Mouse (Mus musculus) stomach, embryonic 15.5 days (tissue): ENCODE measurements at regions not wholly inside any gene's neighbourhood (a gene's known extent, or its start where the extent isn't known, plus 50 kb on each side); places are given as distances from the start of the nearest gene placed in this dataset.
A peak's percentile ranks its signal among the peaks of the same experiment; 100 is the strongest.

Experiments used
- ATAC-seq: fragments of 200-750 bp; cut with Nextera tagmentation; 2 replicates; pipeline ENCODE4 v1.8.0; 2017; ENCODE audit warnings: low read depth, moderate number of reproducible peaks, moderate TSS enrichment; ENCODE audit not compliant: insufficient read depth, low FRiP score
- H3K27ac ChIP-seq: fragments of 300-500 bp; sonication (generic); 2 replicates; pipeline ENCODE4 v1.5.1; 2015; ENCODE audit warnings: mild to moderate bottlenecking, inconsistent platforms
- H3K27me3 ChIP-seq: fragments of 300-500 bp; sonication (generic); replicated peaks from 2 replicates; pipeline ENCODE4 v1.6.1; 2015; ENCODE audit warnings: inconsistent platforms
- H3K36me3 ChIP-seq: fragments of 300-500 bp; sonication (generic); 2 replicates; pipeline ENCODE4 v1.6.1; 2015; ENCODE audit warnings: inconsistent platforms
- H3K4me1 ChIP-seq: fragments of 300-500 bp; sonication (generic); 2 replicates; pipeline ENCODE4 v1.6.1; 2015; ENCODE audit warnings: inconsistent platforms
- H3K4me2 ChIP-seq: fragments of 300-500 bp; sonication (generic); 2 replicates; pipeline ENCODE4 v1.6.1; 2015; ENCODE audit warnings: mild to moderate bottlenecking, inconsistent platforms
- H3K4me3 ChIP-seq: fragments of 300-500 bp; sonication (generic); replicated peaks from 2 replicates; pipeline ENCODE4 v1.5.1; 2015; ENCODE audit warnings: inconsistent platforms
- H3K9ac ChIP-seq: fragments of 300-500 bp; sonication (generic); 2 replicates; pipeline ENCODE4 v1.6.1; 2015; ENCODE audit warnings: inconsistent platforms
- H3K9me3 ChIP-seq: fragments of 300-500 bp; sonication (generic); 2 replicates; pipeline ENCODE4 v1.6.1; 2016; ENCODE audit warnings: inconsistent platforms
- WGBS: fragments of 180-500 bp; shearing (Covaris S2); methylation state at CpG from one replicate; pipeline ENCODE4 v1.1.7; 2015; 5-methylcytosine and 5-hydroxymethylcytosine counted together

DNA sequence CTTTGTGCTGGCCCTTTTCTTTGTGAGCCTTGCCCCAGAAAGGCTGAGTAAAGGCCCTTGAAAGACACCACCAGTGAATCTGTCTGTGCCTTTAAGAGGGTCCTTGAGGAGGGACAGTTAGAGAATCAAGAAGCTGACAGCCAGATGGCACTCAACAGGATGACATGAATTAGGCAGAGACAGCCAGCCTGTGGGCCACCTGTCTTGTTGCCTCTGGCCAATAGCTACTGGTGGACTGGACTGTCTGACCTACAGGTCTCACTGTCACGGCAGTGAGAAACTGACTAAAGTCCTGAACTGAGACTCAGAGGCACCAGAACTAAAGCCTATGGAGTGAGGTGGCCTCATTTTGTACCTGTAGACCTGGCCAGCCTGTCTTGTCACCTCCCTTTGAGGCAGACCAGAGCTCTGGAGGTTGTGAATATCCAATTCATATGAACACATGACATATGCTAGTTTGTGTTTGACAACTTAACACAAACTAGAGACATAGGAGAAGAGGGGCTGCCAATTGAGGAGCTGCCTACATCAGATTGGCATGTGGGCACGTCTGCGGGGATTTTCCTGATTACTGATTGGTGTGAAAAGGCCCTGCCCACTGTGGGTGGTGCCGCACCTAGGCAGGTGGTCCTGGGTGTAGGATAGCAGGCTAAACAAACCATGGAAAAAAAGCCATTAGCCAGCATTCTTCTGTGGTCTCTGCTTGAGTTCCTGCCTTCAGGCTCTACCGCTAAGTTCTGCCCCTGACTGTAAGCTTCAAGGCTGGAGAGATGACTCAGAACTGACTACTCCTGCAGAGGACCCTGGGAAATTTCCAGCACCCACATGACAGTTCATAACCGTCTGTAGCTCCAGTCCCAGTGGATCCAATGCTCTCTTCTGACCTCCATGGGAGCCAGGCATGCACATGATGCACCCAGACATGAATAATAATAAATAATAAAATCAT, 100.1 kb upstream of the Bod1 start:
- ATAC-seq, result no peak
- H3K4me1 ChIP-seq, result no peaks in the 10 kb centered on the region
- H3K4me3 ChIP-seq, result no peak overlapping the region
- WGBS, result 84% methylated on average over 6 of the region's 6 CpGs
- H3K9ac ChIP-seq, result no peak overlapping the region
- no peaks in the 10 kb centered on the region for H3K36me3 ChIP-seq
- no peak overlapping the region for H3K27ac ChIP-seq
- H3K9me3 ChIP-seq, result no peaks in the 10 kb centered on the region
- no peaks in the 10 kb centered on the region for H3K27me3 ChIP-seq
- H3K4me2 ChIP-seq, result no peak overlapping the region

DNA sequence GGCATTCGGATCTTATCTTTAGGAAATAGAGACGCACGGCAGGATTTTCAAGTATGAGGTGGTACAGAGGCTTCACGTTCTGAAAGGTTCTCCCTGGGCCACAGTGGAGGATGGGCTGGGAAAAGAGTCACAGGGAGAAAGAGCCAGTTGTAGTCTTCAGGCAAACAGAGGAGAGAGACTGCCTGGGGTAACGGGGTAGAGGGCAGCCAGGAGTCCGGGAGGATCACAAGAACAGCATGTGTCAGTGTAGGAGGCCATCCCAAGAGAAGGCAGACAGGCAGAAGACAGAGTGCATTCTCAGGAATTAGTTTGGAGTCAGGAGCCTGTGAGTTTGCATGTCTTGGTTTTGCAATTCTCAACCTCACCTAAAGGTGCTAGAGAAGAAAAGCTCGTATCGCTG, 94.5 kb upstream of the Cpeb4 start:
- Histone ChIP-seq H3K36me3 (no peaks in the 10 kb centered on the region), H3K9ac (no peak overlapping the region), H3K4me3 (no peak overlapping the region), H3K4me2 (no peak overlapping the region), H3K4me1 (no peaks in the 10 kb centered on the region), H3K27ac (no peak overlapping the region), H3K9me3 (no peaks in the 10 kb centered on the region), H3K27me3 (no peaks in the 10 kb centered on the region)
- 72% methylated on average over 8 of the region's 8 CpGs for WGBS
- ATAC-seq, result no peak

DNA sequence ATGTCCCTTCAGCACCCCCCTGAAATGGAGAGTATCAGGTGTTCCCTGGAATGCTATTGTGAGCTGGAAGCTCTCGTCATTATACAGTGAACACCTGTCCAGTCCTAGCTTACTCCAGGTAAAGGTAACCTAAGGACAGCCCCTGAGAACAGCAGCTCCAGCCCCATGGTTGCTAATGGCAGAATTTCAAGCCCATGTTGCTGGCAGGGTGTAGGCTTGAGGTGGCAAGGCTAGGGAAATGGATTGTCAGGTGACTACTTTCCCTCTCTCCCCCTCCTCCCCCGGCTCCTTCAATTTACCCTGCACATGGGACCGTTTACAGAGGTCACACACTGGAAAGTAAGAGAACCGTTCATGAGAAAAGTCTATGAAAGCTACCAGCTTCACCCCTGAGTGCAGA, 93.2 kb upstream of the Cpeb4 start:
- no peaks in the 10 kb centered on the region for H3K36me3 ChIP-seq

DNA sequence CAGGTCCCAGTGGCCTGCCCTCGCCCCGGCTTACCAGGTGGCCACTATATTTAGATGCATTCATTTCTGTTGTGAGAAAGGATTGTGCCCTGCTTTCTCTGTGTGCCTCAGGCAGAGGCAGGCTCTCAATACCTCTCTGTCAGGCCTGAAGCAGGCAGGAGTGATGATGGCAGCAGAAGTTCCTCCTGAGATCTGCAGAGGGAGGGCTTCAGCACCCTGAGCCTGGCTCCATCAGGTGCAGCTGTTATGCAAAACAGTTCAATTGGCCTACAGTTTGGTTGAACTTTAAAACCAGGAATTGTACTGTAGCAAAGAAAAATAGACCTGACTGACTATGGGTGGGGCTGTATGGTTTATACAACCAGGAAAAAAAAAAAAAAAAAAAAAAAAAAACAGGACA, 92.7 kb upstream of the Cpeb4 start:
- no peak overlapping the region for H3K4me2 ChIP-seq
- H3K9me3 ChIP-seq, result no peaks in the 10 kb centered on the region
- H3K36me3 ChIP-seq, result no peaks in the 10 kb centered on the region
- no peaks in the 10 kb centered on the region for H3K4me1 ChIP-seq
- no peak overlapping the region for H3K9ac ChIP-seq
- ATAC-seq, result no peak
- no peak overlapping the region for H3K4me3 ChIP-seq
- H3K27ac ChIP-seq, result no peak overlapping the region
- H3K27me3 ChIP-seq, result no peaks in the 10 kb centered on the region
- WGBS, result 87% methylated on average over 2 of the region's 2 CpGs

More for the DNA sequence above, 93.2 kb upstream of the Cpeb4 start:
- Histone ChIP-seq H3K9me3 (no peaks in the 10 kb centered on the region), H3K9ac (no peak overlapping the region), H3K4me1 (no peaks in the 10 kb centered on the region), H3K4me3 (no peak overlapping the region), H3K27ac (no peak overlapping the region), H3K27me3 (no peaks in the 10 kb centered on the region), H3K4me2 (no peak overlapping the region)
- 59% methylated on average over 4 of the region's 4 CpGs for WGBS
- ATAC-seq, result no peak

GRCm38 (mm10) chr11:31780969-31781368, 91.0 kb upstream of the Cpeb4 start:
- 82% methylated on average over 6 of the region's 6 CpGs for WGBS
- Histone ChIP-seq H3K27me3 (no peaks in the 10 kb centered on the region), H3K9ac (no peak overlapping the region), H3K4me2 (no peak overlapping the region), H3K27ac (no peak overlapping the region), H3K36me3 (no peaks in the 10 kb centered on the region), H3K4me1 (no peaks in the 10 kb centered on the region), H3K9me3 (no peaks in the 10 kb centered on the region), H3K4me3 (no peak overlapping the region)
- ATAC-seq, result peak; percentile 86; the same call in 1 of the 2 replicates

GRCm38 (mm10) chr11:31781605-31782004, 90.4 kb upstream of the Cpeb4 start:
- no peak for ATAC-seq

GRCm38 (mm10) chr11:31783506-31784063, 88.4 kb upstream of the Cpeb4 start:
- H3K9me3 ChIP-seq, result no peaks in the 10 kb centered on the region
- H3K4me2 ChIP-seq, result no peak overlapping the region
- H3K36me3 ChIP-seq, result no peaks in the 10 kb centered on the region
- ATAC-seq, result no peak
- no peak overlapping the region for H3K27ac ChIP-seq
- WGBS, result 83% methylated on average over 4 of the region's 4 CpGs
- no peak overlapping the region for H3K4me3 ChIP-seq
- H3K27me3 ChIP-seq, result no peaks in the 10 kb centered on the region
- no peaks in the 10 kb centered on the region for H3K4me1 ChIP-seq
- H3K9ac ChIP-seq, result no peak overlapping the region

More at GRCm38 (mm10) chr11:31781605-31782004, 90.4 kb upstream of the Cpeb4 start:
- no peaks in the 10 kb centered on the region for H3K9me3 ChIP-seq
- H3K4me2 ChIP-seq, result no peak overlapping the region
- no peak overlapping the region for H3K9ac ChIP-seq
- H3K4me1 ChIP-seq, result no peaks in the 10 kb centered on the region
- no peaks in the 10 kb centered on the region for H3K27me3 ChIP-seq
- no peaks in the 10 kb centered on the region for H3K36me3 ChIP-seq
- no peak overlapping the region for H3K27ac ChIP-seq
- no peak overlapping the region for H3K4me3 ChIP-seq
- 76% methylated on average over 6 of the region's 6 CpGs for WGBS

DNA sequence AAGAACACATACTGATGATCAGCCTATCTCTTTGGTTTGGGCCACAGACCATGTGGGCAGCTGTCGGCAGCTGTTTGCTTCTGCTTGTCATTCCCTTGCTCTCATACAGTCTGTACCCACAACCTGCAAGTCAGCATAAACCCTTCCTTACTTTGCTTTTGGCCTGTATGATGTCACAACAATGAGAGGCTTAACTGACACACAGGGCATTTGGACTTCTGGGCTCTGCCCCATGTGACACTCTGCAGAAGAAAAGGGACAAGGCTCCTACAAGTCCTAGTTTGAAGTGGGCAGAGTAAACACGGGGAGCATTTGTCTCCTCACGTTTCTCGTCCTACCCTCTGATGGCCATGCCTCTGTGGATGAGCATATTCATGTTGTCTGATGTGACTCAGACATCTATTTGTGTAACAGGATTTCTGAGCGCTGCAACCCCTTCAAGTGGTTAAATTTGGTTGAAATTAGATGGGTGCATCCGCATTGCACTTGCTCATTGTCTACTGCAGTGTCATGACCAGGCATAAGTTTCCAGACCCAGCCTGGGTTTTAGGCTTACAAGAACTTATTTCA, 87.6 kb upstream of the Cpeb4 start:
- no peak for ATAC-seq
- Histone ChIP-seq H3K4me3 (no peak overlapping the region), H3K9ac (no peak overlapping the region), H3K4me2 (no peak overlapping the region), H3K9me3 (no peaks in the 10 kb centered on the region), H3K27me3 (no peaks in the 10 kb centered on the region), H3K4me1 (no peaks in the 10 kb centered on the region), H3K27ac (no peak overlapping the region), H3K36me3 (no peaks in the 10 kb centered on the region)
- WGBS, result 89% methylated on average over 6 of the region's 6 CpGs

DNA sequence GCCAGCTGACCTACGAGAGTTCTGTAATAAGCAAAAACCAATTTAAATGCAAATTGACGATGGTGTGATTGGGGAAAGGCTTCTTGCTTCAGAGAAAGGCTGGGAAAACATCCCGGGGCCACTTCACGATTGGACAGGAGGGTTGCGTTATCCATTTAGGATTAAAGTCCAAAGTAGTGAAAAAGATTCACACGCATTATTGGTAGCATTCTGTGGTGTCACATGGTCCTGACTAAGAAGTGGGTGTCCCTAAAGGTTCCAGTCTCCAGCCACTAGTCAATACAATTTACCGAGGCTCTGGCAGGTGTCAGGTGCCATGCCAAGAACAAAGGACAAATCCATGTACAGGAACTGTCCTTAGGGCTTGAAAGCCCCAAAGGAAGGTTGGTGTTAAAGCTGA, 86.9 kb upstream of the Cpeb4 start:
- no peaks in the 10 kb centered on the region for H3K27me3 ChIP-seq
- H3K9me3 ChIP-seq, result no peaks in the 10 kb centered on the region
- WGBS, result 81% methylated on average over 7 of the region's 7 CpGs
- no peak for ATAC-seq
- no peak overlapping the region for H3K9ac ChIP-seq
- no peaks in the 10 kb centered on the region for H3K4me1 ChIP-seq
- H3K27ac ChIP-seq, result no peak overlapping the region
- no peak overlapping the region for H3K4me3 ChIP-seq
- no peak overlapping the region for H3K4me2 ChIP-seq
- H3K36me3 ChIP-seq, result no peaks in the 10 kb centered on the region

DNA sequence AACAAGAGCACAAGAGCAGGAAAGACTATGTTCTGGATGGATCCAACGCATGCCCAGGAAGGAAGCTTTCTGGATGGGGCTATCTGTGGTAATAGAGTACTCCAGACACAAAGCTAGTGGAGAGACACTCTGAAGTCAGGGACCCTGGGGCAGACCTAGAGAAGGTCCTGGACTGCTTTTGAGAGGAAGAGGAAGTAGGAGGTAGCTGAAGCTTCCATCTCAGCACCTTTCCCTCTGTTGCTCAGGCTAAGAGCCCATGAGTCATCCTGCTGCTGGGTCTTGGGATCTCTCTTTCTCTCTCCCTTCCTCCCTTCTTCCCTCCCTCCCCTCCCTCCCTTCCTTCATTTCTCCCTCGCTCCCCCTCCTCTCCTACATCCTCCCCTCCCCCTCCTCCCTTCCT, 84.6 kb upstream of the Cpeb4 start:
- WGBS, result 63% methylated on average over 2 of the region's 2 CpGs
- no peak overlapping the region for H3K4me2 ChIP-seq
- no peak overlapping the region for H3K9ac ChIP-seq
- H3K27me3 ChIP-seq, result no peaks in the 10 kb centered on the region
- no peaks in the 10 kb centered on the region for H3K9me3 ChIP-seq
- H3K27ac ChIP-seq, result no peak overlapping the region
- H3K4me3 ChIP-seq, result no peak overlapping the region
- no peak for ATAC-seq
- no peaks in the 10 kb centered on the region for H3K36me3 ChIP-seq
- no peaks in the 10 kb centered on the region for H3K4me1 ChIP-seq

- no peak for ATAC-seq
- Histone ChIP-seq H3K27ac (no peak overlapping the region), H3K9ac (no peak overlapping the region), H3K4me1 (no peaks in the 10 kb centered on the region), H3K4me2 (no peak overlapping the region), H3K9me3 (no peaks in the 10 kb centered on the region), H3K27me3 (no peaks in the 10 kb centered on the region), H3K36me3 (no peaks in the 10 kb centered on the region), H3K4me3 (no peak overlapping the region)
- 35% methylated on average over 2 of the region's 2 CpGs for WGBS
Measured at GRCm38 (mm10) chr11:31787917-31788703, 83.9 kb upstream of the Cpeb4 start.

DNA sequence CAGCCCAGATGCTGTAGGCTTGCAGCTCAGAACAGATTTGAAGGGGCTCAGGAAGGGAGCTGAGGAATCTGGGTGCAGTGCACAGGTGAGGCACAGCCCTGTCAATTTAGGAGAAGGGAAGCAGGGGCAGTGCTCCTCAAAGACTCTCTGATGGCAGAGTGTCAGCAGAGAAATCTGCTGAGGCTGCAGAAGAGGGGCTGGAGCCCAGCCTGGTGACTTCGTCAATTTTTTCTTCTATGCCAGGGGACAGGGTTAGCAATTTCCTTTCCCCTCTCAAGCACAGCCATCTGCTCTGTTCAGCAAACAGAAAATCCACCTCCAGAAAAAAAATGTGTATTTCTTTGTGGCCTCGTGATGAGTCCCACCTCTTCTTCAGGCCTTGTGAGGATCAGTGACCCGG, 82.0 kb upstream of the Cpeb4 start:
- Histone ChIP-seq H3K27ac (no peak overlapping the region), H3K4me2 (no peak overlapping the region), H3K4me1 (no peaks in the 10 kb centered on the region), H3K9me3 (no peaks in the 10 kb centered on the region), H3K4me3 (no peak overlapping the region), H3K27me3 (no peaks in the 10 kb centered on the region), H3K9ac (no peak overlapping the region), H3K36me3 (no peaks in the 10 kb centered on the region)
- WGBS, result 71% methylated on average over 3 of the region's 3 CpGs
- no peak for ATAC-seq
